Mouse (Mus musculus): ENCODE results near the gene Actg1. TPM values are rescaled to one million over a fixed set of nuclear protein-coding genes. Genes with fewer than 3 reads are reported as not detected.
A peak's percentile ranks its signal among the peaks of the same experiment; 100 is the strongest.

Gene Actg1
- polyA plus RNA-seq, 1 experiment from 2014 or later = 3,237 TPM

- Histone ChIP-seq H3K36me3 (replicated peaks; ENCODE audit: control insufficient read depth, insufficient read depth, low read depth, low read length) (no peaks in the 10 kb centered on the region), H3K9me3 (replicated peaks; ENCODE audit: control insufficient read depth, low read length) (no peaks in the 10 kb centered on the region), H3K4me2 (ENCODE audit: low read depth, low read length) (no peak overlapping the region; the same call in 1 of the 2 replicates), H3K27ac (replicated peaks; ENCODE audit: low read depth, low read length) (peak overlapping the region; percentile 85), H3K9ac (replicated peaks; ENCODE audit: low read length) (peak overlapping the region; percentile 46), H3K4me1 (ENCODE audit: control insufficient read depth, insufficient read depth, low read length) (peaks cover 9% of the 10 kb centered on the region), H3K4me3 (ENCODE audit: low read depth, low read length) (no peak overlapping the region), H3K27me3 (ENCODE audit: control insufficient read depth, insufficient read depth, low read length) (no peaks in the 10 kb centered on the region)
- 18% methylated on average over 10 of the region's 10 CpGs for WGBS
- peak; percentile 86 for DNase-seq (ENCODE audit: low spot score)
- ATAC-seq (replicated peaks; ENCODE audit: insufficient number of reproducible peaks, low FRiP score, low TSS enrichment, low read depth) = peak; percentile 69
Measured at GRCm38 (mm10) chr11:120357791-120358401, 9.6 kb upstream of the Actg1 start.

GRCm38 (mm10) chr11:120356900-120357299, 8.6 kb upstream of the Actg1 start:
- Histone ChIP-seq H3K27ac (replicated peaks; ENCODE audit: low read depth, low read length) (no peak overlapping the region), H3K4me2 (ENCODE audit: low read depth, low read length) (no peak overlapping the region), H3K27me3 (ENCODE audit: control insufficient read depth, insufficient read depth, low read length) (no peaks in the 10 kb centered on the region), H3K4me3 (ENCODE audit: low read depth, low read length) (no peak overlapping the region), H3K4me1 (ENCODE audit: control insufficient read depth, insufficient read depth, low read length) (peaks cover 9% of the 10 kb centered on the region), H3K9me3 (replicated peaks; ENCODE audit: control insufficient read depth, low read length) (no peaks in the 10 kb centered on the region), H3K9ac (replicated peaks; ENCODE audit: low read length) (no peak overlapping the region), H3K36me3 (replicated peaks; ENCODE audit: control insufficient read depth, insufficient read depth, low read depth, low read length) (no peaks in the 10 kb centered on the region)
- 87% methylated on average over 4 of the region's 4 CpGs for WGBS
- no peak for ATAC-seq (replicated peaks; ENCODE audit: insufficient number of reproducible peaks, low FRiP score, low TSS enrichment, low read depth)
- DNase-seq (ENCODE audit: low spot score) = no peak

- no peaks in the 10 kb centered on the region for H3K9me3 ChIP-seq (replicated peaks; ENCODE audit: control insufficient read depth, low read length)
- ATAC-seq (replicated peaks; ENCODE audit: insufficient number of reproducible peaks, low FRiP score, low TSS enrichment, low read depth) (no peak), DNase-seq (ENCODE audit: low spot score) (no peak)
- peaks cover 10% of the 10 kb centered on the region for H3K4me1 ChIP-seq (ENCODE audit: control insufficient read depth, insufficient read depth, low read length)
- H3K27me3 ChIP-seq (ENCODE audit: control insufficient read depth, insufficient read depth, low read length) = no peaks in the 10 kb centered on the region
- no peaks in the 10 kb centered on the region for H3K36me3 ChIP-seq (replicated peaks; ENCODE audit: control insufficient read depth, insufficient read depth, low read depth, low read length)
- H3K4me3 ChIP-seq (ENCODE audit: low read depth, low read length) = no peak overlapping the region
- H3K4me2 ChIP-seq (ENCODE audit: low read depth, low read length) = no peak overlapping the region
- WGBS = 83% methylated on average over 15 of the region's 15 CpGs
- H3K9ac ChIP-seq (replicated peaks; ENCODE audit: low read length) = no peak overlapping the region
- H3K27ac ChIP-seq (replicated peaks; ENCODE audit: low read depth, low read length) = no peak overlapping the region
Measured at GRCm38 (mm10) chr11:120356319-120356840, 8.0 kb upstream of the Actg1 start.

GRCm38 (mm10) chr11:120355277-120356039, 7.1 kb upstream of the Actg1 start:
- Histone ChIP-seq H3K4me2 (ENCODE audit: low read depth, low read length) (no peak overlapping the region), H3K4me1 (ENCODE audit: control insufficient read depth, insufficient read depth, low read length) (peaks cover 14% of the 10 kb centered on the region), H3K9me3 (replicated peaks; ENCODE audit: control insufficient read depth, low read length) (no peaks in the 10 kb centered on the region), H3K27ac (replicated peaks; ENCODE audit: low read depth, low read length) (no peak overlapping the region), H3K9ac (replicated peaks; ENCODE audit: low read length) (no peak overlapping the region), H3K4me3 (ENCODE audit: low read depth, low read length) (no peak overlapping the region), H3K27me3 (ENCODE audit: control insufficient read depth, insufficient read depth, low read length) (no peaks in the 10 kb centered on the region), H3K36me3 (replicated peaks; ENCODE audit: control insufficient read depth, insufficient read depth, low read depth, low read length) (no peaks in the 10 kb centered on the region)
- DNase-seq (ENCODE audit: low spot score) (no peak), ATAC-seq (replicated peaks; ENCODE audit: insufficient number of reproducible peaks, low FRiP score, low TSS enrichment, low read depth) (no peak)
- WGBS = 69% methylated on average over 5 of the region's 5 CpGs

GRCm38 (mm10) chr11:120354304-120355276, 6.2 kb upstream of the Actg1 start:
- no peak for DNase-seq (ENCODE audit: low spot score)
- no peak for ATAC-seq (replicated peaks; ENCODE audit: insufficient number of reproducible peaks, low FRiP score, low TSS enrichment, low read depth)
- Histone ChIP-seq H3K27ac (replicated peaks; ENCODE audit: low read depth, low read length) (no peak overlapping the region), H3K9me3 (replicated peaks; ENCODE audit: control insufficient read depth, low read length) (no peaks in the 10 kb centered on the region), H3K36me3 (replicated peaks; ENCODE audit: control insufficient read depth, insufficient read depth, low read depth, low read length) (no peaks in the 10 kb centered on the region), H3K27me3 (ENCODE audit: control insufficient read depth, insufficient read depth, low read length) (no peaks in the 10 kb centered on the region), H3K4me2 (ENCODE audit: low read depth, low read length) (no peak overlapping the region), H3K4me3 (ENCODE audit: low read depth, low read length) (no peak overlapping the region), H3K4me1 (ENCODE audit: control insufficient read depth, insufficient read depth, low read length) (peaks cover 14% of the 10 kb centered on the region), H3K9ac (replicated peaks; ENCODE audit: low read length) (no peak overlapping the region)
- 90% methylated on average over 17 of the region's 17 CpGs for WGBS

- Histone ChIP-seq H3K27me3 (ENCODE audit: control insufficient read depth, insufficient read depth, low read length) (no peaks in the 10 kb centered on the region), H3K4me2 (ENCODE audit: low read depth, low read length) (no peak overlapping the region; the same call in 1 of the 2 replicates), H3K9me3 (replicated peaks; ENCODE audit: control insufficient read depth, low read length) (no peaks in the 10 kb centered on the region), H3K27ac (replicated peaks; ENCODE audit: low read depth, low read length) (no peak overlapping the region), H3K9ac (replicated peaks; ENCODE audit: low read length) (no peak overlapping the region; the same call in 1 of the 2 replicates), H3K4me3 (ENCODE audit: low read depth, low read length) (no peak overlapping the region), H3K36me3 (replicated peaks; ENCODE audit: control insufficient read depth, insufficient read depth, low read depth, low read length) (no peaks in the 10 kb centered on the region), H3K4me1 (ENCODE audit: control insufficient read depth, insufficient read depth, low read length) (peaks cover 16% of the 10 kb centered on the region)
- ATAC-seq (replicated peaks; ENCODE audit: insufficient number of reproducible peaks, low FRiP score, low TSS enrichment, low read depth) = no peak
- DNase-seq (ENCODE audit: low spot score) = peak; percentile 69
- WGBS = 26% methylated on average over 26 of the region's 26 CpGs
Measured at GRCm38 (mm10) chr11:120353500-120354303, 5.4 kb upstream of the Actg1 start.

- H3K36me3 ChIP-seq (replicated peaks; ENCODE audit: control insufficient read depth, insufficient read depth, low read depth, low read length) = no peaks in the 10 kb centered on the region
- WGBS = 68% methylated on average over 13 of the region's 13 CpGs
- no peaks in the 10 kb centered on the region for H3K9me3 ChIP-seq (replicated peaks; ENCODE audit: control insufficient read depth, low read length)
- H3K4me1 ChIP-seq (ENCODE audit: control insufficient read depth, insufficient read depth, low read length) = peaks cover 7% of the 10 kb centered on the region; the same call in 1 of the 2 replicates
- H3K9ac ChIP-seq (replicated peaks; ENCODE audit: low read length) = no peak overlapping the region; the same call in 1 of the 2 replicates
- H3K4me2 ChIP-seq (ENCODE audit: low read depth, low read length) = no peak overlapping the region
- no peak overlapping the region for H3K4me3 ChIP-seq (ENCODE audit: low read depth, low read length)
- no peak for DNase-seq (ENCODE audit: low spot score)
- ATAC-seq (replicated peaks; ENCODE audit: insufficient number of reproducible peaks, low FRiP score, low TSS enrichment, low read depth) = no peak
- no peaks in the 10 kb centered on the region for H3K27me3 ChIP-seq (ENCODE audit: control insufficient read depth, insufficient read depth, low read length)
- no peak overlapping the region for H3K27ac ChIP-seq (replicated peaks; ENCODE audit: low read depth, low read length)
Measured at GRCm38 (mm10) chr11:120352571-120353290, 4.4 kb upstream of the Actg1 start.

All from embryonic facial prominence, embryonic 11.5 days (tissue).